Mouse (Mus musculus): ENCODE results near the gene Rabep1. TPM values are rescaled to one million over a fixed set of nuclear protein-coding genes. Genes with fewer than 3 reads are reported as not detected.
"Not testable (repeated sequence)": the region's sequence is repeated elsewhere in the genome, so short reads cannot be mapped to it uniquely, and the experiment has no call there.

Gene Rabep1
- polyA plus RNA-seq, 1 experiment from 2014 or later = 46.3 TPM

GRCm38 (mm10) chr11:70833831-70834230, 10.7 kb upstream of the Rabep1 start:
- Histone ChIP-seq H3K4me1 (no peaks in the 10 kb centered on the region), H3K4me3 (no peak overlapping the region), H3K27me3 (no peaks in the 10 kb centered on the region), H3K27ac (no peak overlapping the region), H3K4me2 (no peak overlapping the region), H3K9me3 (no peaks in the 10 kb centered on the region), H3K36me3 (no peaks in the 10 kb centered on the region), H3K9ac (no peak overlapping the region)
- ATAC-seq (ENCODE audit: insufficient number of reproducible peaks, insufficient read depth, low FRiP score, low TSS enrichment, low read depth) = no peak
- 78% methylated on average over 3 of the region's 3 CpGs for WGBS

GRCm38 (mm10) chr11:70835381-70835831, 9.2 kb upstream of the Rabep1 start:
- WGBS = 56% methylated on average over 6 of the region's 6 CpGs

GRCm38 (mm10) chr11:70837031-70837430, 7.5 kb upstream of the Rabep1 start:
- Histone ChIP-seq H3K4me2 (no peak overlapping the region), H3K4me1 (no peaks in the 10 kb centered on the region), H3K4me3 (no peak overlapping the region), H3K36me3 (no peaks in the 10 kb centered on the region), H3K27me3 (no peaks in the 10 kb centered on the region), H3K9ac (no peak overlapping the region), H3K9me3 (no peaks in the 10 kb centered on the region), H3K27ac (no peak overlapping the region)
- 94% methylated on average over 3 of the region's 3 CpGs for WGBS
- ATAC-seq (ENCODE audit: insufficient number of reproducible peaks, insufficient read depth, low FRiP score, low TSS enrichment, low read depth) = no peak

More at GRCm38 (mm10) chr11:70835381-70835831, 9.2 kb upstream of the Rabep1 start:
- ATAC-seq (ENCODE audit: insufficient number of reproducible peaks, insufficient read depth, low FRiP score, low TSS enrichment, low read depth) = no peak
- Histone ChIP-seq H3K36me3 (no peaks in the 10 kb centered on the region), H3K27me3 (no peaks in the 10 kb centered on the region), H3K9ac (no peak overlapping the region), H3K4me3 (no peak overlapping the region), H3K4me2 (no peak overlapping the region), H3K9me3 (no peaks in the 10 kb centered on the region), H3K4me1 (no peaks in the 10 kb centered on the region), H3K27ac (no peak overlapping the region)

- 39% methylated on average over 2 of the region's 2 CpGs for WGBS
- Histone ChIP-seq H3K9me3 (no peaks in the 10 kb centered on the region), H3K27me3 (no peaks in the 10 kb centered on the region), H3K36me3 (no peaks in the 10 kb centered on the region), H3K4me2 (no peak overlapping the region), H3K27ac (no peak overlapping the region), H3K4me1 (peaks cover 1% of the 10 kb centered on the region), H3K9ac (no peak overlapping the region), H3K4me3 (no peak overlapping the region)
- no peak for ATAC-seq (ENCODE audit: insufficient number of reproducible peaks, insufficient read depth, low FRiP score, low TSS enrichment, low read depth)
Measured at GRCm38 (mm10) chr11:70838610-70839009, 6.0 kb upstream of the Rabep1 start.

GRCm38 (mm10) chr11:70842983-70843382, 1.6 kb upstream of the Rabep1 start:
- no peak overlapping the region for H3K9ac ChIP-seq
- no peak for ATAC-seq (ENCODE audit: insufficient number of reproducible peaks, insufficient read depth, low FRiP score, low TSS enrichment, low read depth)
- H3K4me2 ChIP-seq = no peak overlapping the region
- no peak overlapping the region for H3K27ac ChIP-seq
- H3K4me3 ChIP-seq = no peak overlapping the region
- no peaks in the 10 kb centered on the region for H3K9me3 ChIP-seq
- whole genome bisulfite sequencing = 59% methylated on average over 4 of the region's 4 CpGs
- no peaks in the 10 kb centered on the region for H3K36me3 ChIP-seq
- H3K4me1 ChIP-seq = peaks cover 20% of the 10 kb centered on the region
- no peaks in the 10 kb centered on the region for H3K27me3 ChIP-seq

GRCm38 (mm10) chr11:70843701-70844551, 652 bp upstream of the Rabep1 start:
- Histone ChIP-seq H3K4me2 (peak overlapping the region; percentile 82), H3K27ac (peak overlapping the region; percentile 85), H3K9ac (peak overlapping the region; percentile 92), H3K9me3 (no peaks in the 10 kb centered on the region), H3K4me1 (peaks cover 20% of the 10 kb centered on the region), H3K4me3 (peak overlapping the region; percentile 95), H3K27me3 (no peaks in the 10 kb centered on the region), H3K36me3 (no peaks in the 10 kb centered on the region)
- ATAC-seq (ENCODE audit: insufficient number of reproducible peaks, insufficient read depth, low FRiP score, low TSS enrichment, low read depth) = no peak
- 13% methylated on average over 12 of the region's 12 CpGs for WGBS

- Histone ChIP-seq H3K27ac (peak overlapping the region; percentile 85; the same call in 1 of the 2 replicates), H3K4me3 (peak overlapping the region; percentile 95), H3K9ac (peak overlapping the region; percentile 92), H3K4me2 (peak overlapping the region; percentile 82), H3K4me1 (peaks cover 20% of the 10 kb centered on the region), H3K27me3 (no peaks in the 10 kb centered on the region), H3K36me3 (no peaks in the 10 kb centered on the region), H3K9me3 (no peaks in the 10 kb centered on the region)
- WGBS = 4% methylated on average over 19 of the region's 19 CpGs
- no peak for ATAC-seq (ENCODE audit: insufficient number of reproducible peaks, insufficient read depth, low FRiP score, low TSS enrichment, low read depth)
Measured at GRCm38 (mm10) chr11:70845457-70845978, 940 bp downstream of the Rabep1 start.

- Histone ChIP-seq H3K9me3 (no peaks in the 10 kb centered on the region), H3K36me3 (no peaks in the 10 kb centered on the region), H3K9ac (peak overlapping the region; percentile 92; the same call in 1 of the 2 replicates), H3K4me3 (peak overlapping the region; percentile 95), H3K27ac (no peak overlapping the region), H3K27me3 (no peaks in the 10 kb centered on the region), H3K4me2 (peak overlapping the region; percentile 82), H3K4me1 (peaks cover 20% of the 10 kb centered on the region)
- WGBS = 39% methylated on average over 2 of the region's 2 CpGs
- ATAC-seq (ENCODE audit: insufficient number of reproducible peaks, insufficient read depth, low FRiP score, low TSS enrichment, low read depth) = no peak
Measured at GRCm38 (mm10) chr11:70846029-70846428, 1.5 kb downstream of the Rabep1 start.

GRCm38 (mm10) chr11:70860371-70860770, 15.8 kb downstream of the Rabep1 start:
- H3K27me3 ChIP-seq = no peaks in the 10 kb centered on the region
- no peaks in the 10 kb centered on the region for H3K9me3 ChIP-seq
- no peaks in the 10 kb centered on the region for H3K36me3 ChIP-seq
- no peak overlapping the region for H3K4me3 ChIP-seq
- no peak overlapping the region for H3K9ac ChIP-seq
- no peak overlapping the region for H3K4me2 ChIP-seq
- H3K27ac ChIP-seq = no peak overlapping the region
- 81% methylated on average over 1 of the region's 1 CpGs for WGBS
- no peaks in the 10 kb centered on the region for H3K4me1 ChIP-seq
- no peak for ATAC-seq (ENCODE audit: insufficient number of reproducible peaks, insufficient read depth, low FRiP score, low TSS enrichment, low read depth)

- not testable (repeated sequence) for H3K9me3 ChIP-seq; H3K27ac ChIP-seq; ATAC-seq (ENCODE audit: insufficient number of reproducible peaks, insufficient read depth, low FRiP score, low TSS enrichment, low read depth); H3K27me3 ChIP-seq; H3K4me3 ChIP-seq; H3K4me1 ChIP-seq; H3K4me2 ChIP-seq; H3K9ac ChIP-seq; H3K36me3 ChIP-seq
- WGBS = 81% methylated on average over 2 of the region's 2 CpGs
Measured at GRCm38 (mm10) chr11:70863204-70863603, 18.6 kb downstream of the Rabep1 start.

GRCm38 (mm10) chr11:70865223-70865622, 20.6 kb downstream of the Rabep1 start:
- 82% methylated on average over 2 of the region's 2 CpGs for WGBS
- H3K4me3 ChIP-seq = no peak overlapping the region
- no peak overlapping the region for H3K4me2 ChIP-seq
- no peak overlapping the region for H3K27ac ChIP-seq
- H3K36me3 ChIP-seq = no peaks in the 10 kb centered on the region
- no peak for ATAC-seq (ENCODE audit: insufficient number of reproducible peaks, insufficient read depth, low FRiP score, low TSS enrichment, low read depth)
- H3K9ac ChIP-seq = no peak overlapping the region
- H3K27me3 ChIP-seq = no peaks in the 10 kb centered on the region
- no peaks in the 10 kb centered on the region for H3K4me1 ChIP-seq
- no peaks in the 10 kb centered on the region for H3K9me3 ChIP-seq

- H3K27me3 ChIP-seq = no peaks in the 10 kb centered on the region
- H3K9ac ChIP-seq = no peak overlapping the region
- 86% methylated on average over 3 of the region's 3 CpGs for WGBS
- no peaks in the 10 kb centered on the region for H3K9me3 ChIP-seq
- H3K4me2 ChIP-seq = no peak overlapping the region
- H3K36me3 ChIP-seq = no peaks in the 10 kb centered on the region
- H3K4me1 ChIP-seq = peaks cover 4% of the 10 kb centered on the region; the same call in 1 of the 2 replicates
- H3K4me3 ChIP-seq = no peak overlapping the region
- ATAC-seq (ENCODE audit: insufficient number of reproducible peaks, insufficient read depth, low FRiP score, low TSS enrichment, low read depth) = no peak
- H3K27ac ChIP-seq = no peak overlapping the region
Measured at GRCm38 (mm10) chr11:70869263-70869662, 24.7 kb downstream of the Rabep1 start.
